Mouse (Mus musculus): ENCODE results near the gene Hoxc10. TPM values are rescaled to one million over a fixed set of nuclear protein-coding genes. Genes with fewer than 3 reads are reported as not detected.

Hoxc10 gene
- polyA plus RNA-seq, 1 experiment from 2014 or later = not detected

- Histone ChIP-seq H3K4me3 (ENCODE audit: low read depth, low read length) (no peak overlapping the region), H3K4me1 (ENCODE audit: control insufficient read depth, insufficient read depth, low read length) (no peaks in the 10 kb centered on the region), H3K27me3 (replicated peaks; ENCODE audit: control insufficient read depth, insufficient read depth, low read length) (peaks cover 99% of the 10 kb centered on the region), H3K4me2 (ENCODE audit: low read depth, low read length) (no peak overlapping the region), H3K9me3 (ENCODE audit: control insufficient read depth, low read length) (no peaks in the 10 kb centered on the region), H3K36me3 (ENCODE audit: control insufficient read depth, insufficient read depth, low read length) (no peaks in the 10 kb centered on the region), H3K27ac (replicated peaks; ENCODE audit: low read depth, low read length) (no peak overlapping the region), H3K9ac (ENCODE audit: low read depth, low read length) (no peak overlapping the region)
- 4% methylated on average over 6 of the region's 6 CpGs for whole genome bisulfite sequencing
- DNase-seq (ENCODE audit: low spot score) (no peak), ATAC-seq (ENCODE audit: low read depth) (no peak)
These were observed 13.0 kb upstream of the Hoxc10 start for GRCm38 (mm10) chr15:102953561-102953960.

- DNase-seq (ENCODE audit: low spot score) (no peak), ATAC-seq (ENCODE audit: low read depth) (no peak)
- no peak within 1 kb of the TSS for H3K9ac ChIP-seq (ENCODE audit: low read depth, low read length)
- H3K9me3 ChIP-seq (ENCODE audit: control insufficient read depth, low read length) = no peaks in the 10 kb centered on the region
- no peak within 1 kb of the TSS for H3K27ac ChIP-seq (replicated peaks; ENCODE audit: low read depth, low read length)
- 1% methylated on average over 51 of the region's 57 CpGs for WGBS
- 0 out of 2 replicates have a peak within 1 kb of the TSS, but pooled peaks have one; percentile 10 for H3K4me3 ChIP-seq (ENCODE audit: low read depth, low read length)
- H3K27me3 ChIP-seq (replicated peaks; ENCODE audit: control insufficient read depth, insufficient read depth, low read length) = peaks cover 98% of the 10 kb centered on the region
- H3K4me2 ChIP-seq (ENCODE audit: low read depth, low read length) = no peak within 1 kb of the TSS
- no peaks in the 10 kb centered on the region for H3K4me1 ChIP-seq (ENCODE audit: control insufficient read depth, insufficient read depth, low read length)
- no peaks in the 10 kb centered on the region for H3K36me3 ChIP-seq (ENCODE audit: control insufficient read depth, insufficient read depth, low read length)
These were observed 12.2 kb upstream of the Hoxc10 start, which contains the start of gene Hoxc11 for GRCm38 (mm10) chr15:102954192-102955006. Hoxc11 (plus strand) TSS chr15:102954427.

- no peaks in the 10 kb centered on the region for H3K36me3 ChIP-seq (ENCODE audit: control insufficient read depth, insufficient read depth, low read length)
- DNase-seq (ENCODE audit: low spot score) (no peak), ATAC-seq (ENCODE audit: low read depth) (no peak)
- no peak overlapping the region for H3K4me2 ChIP-seq (ENCODE audit: low read depth, low read length)
- H3K4me3 ChIP-seq (ENCODE audit: low read depth, low read length) = 0 out of 2 replicates have a peak overlapping the region, but pooled peaks have one; percentile 10
- under 1% methylated on average over 26 of the region's 28 CpGs for WGBS
- no peak overlapping the region for H3K9ac ChIP-seq (ENCODE audit: low read depth, low read length)
- H3K27me3 ChIP-seq (replicated peaks; ENCODE audit: control insufficient read depth, insufficient read depth, low read length) = peaks cover 98% of the 10 kb centered on the region
- no peak overlapping the region for H3K27ac ChIP-seq (replicated peaks; ENCODE audit: low read depth, low read length)
- no peaks in the 10 kb centered on the region for H3K9me3 ChIP-seq (ENCODE audit: control insufficient read depth, low read length)
- H3K4me1 ChIP-seq (ENCODE audit: control insufficient read depth, insufficient read depth, low read length) = no peaks in the 10 kb centered on the region
These were observed 11.6 kb upstream of the Hoxc10 start for GRCm38 (mm10) chr15:102955007-102955382.

- 2% methylated on average over 31 of the region's 40 CpGs for WGBS
- H3K4me1 ChIP-seq (ENCODE audit: control insufficient read depth, insufficient read depth, low read length) = no peaks in the 10 kb centered on the region
These were observed 10.6 kb upstream of the Hoxc10 start for GRCm38 (mm10) chr15:102955833-102956640.

GRCm38 (mm10) chr15:102956906-102957305 lies 9.7 kb upstream of the Hoxc10 start:
- Histone ChIP-seq H3K27me3 (replicated peaks; ENCODE audit: control insufficient read depth, insufficient read depth, low read length) (peaks cover 98% of the 10 kb centered on the region), H3K4me1 (ENCODE audit: control insufficient read depth, insufficient read depth, low read length) (no peaks in the 10 kb centered on the region), H3K9me3 (ENCODE audit: control insufficient read depth, low read length) (no peaks in the 10 kb centered on the region), H3K36me3 (ENCODE audit: control insufficient read depth, insufficient read depth, low read length) (no peaks in the 10 kb centered on the region), H3K27ac (replicated peaks; ENCODE audit: low read depth, low read length) (no peak overlapping the region), H3K9ac (ENCODE audit: low read depth, low read length) (no peak overlapping the region), H3K4me3 (ENCODE audit: low read depth, low read length) (no peak overlapping the region), H3K4me2 (ENCODE audit: low read depth, low read length) (no peak overlapping the region)
- no peak for ATAC-seq (ENCODE audit: low read depth)
- 1% methylated on average over 12 of the region's 12 CpGs for WGBS
- no peak for DNase-seq (ENCODE audit: low spot score)

More at GRCm38 (mm10) chr15:102955833-102956640, 10.6 kb upstream of the Hoxc10 start:
- Histone ChIP-seq H3K36me3 (ENCODE audit: control insufficient read depth, insufficient read depth, low read length) (no peaks in the 10 kb centered on the region), H3K4me2 (ENCODE audit: low read depth, low read length) (no peak overlapping the region), H3K9ac (ENCODE audit: low read depth, low read length) (no peak overlapping the region), H3K27ac (replicated peaks; ENCODE audit: low read depth, low read length) (no peak overlapping the region), H3K9me3 (ENCODE audit: control insufficient read depth, low read length) (no peaks in the 10 kb centered on the region), H3K27me3 (replicated peaks; ENCODE audit: control insufficient read depth, insufficient read depth, low read length) (peaks cover 98% of the 10 kb centered on the region), H3K4me3 (ENCODE audit: low read depth, low read length) (no peak overlapping the region)
- ATAC-seq (ENCODE audit: low read depth) (no peak), DNase-seq (ENCODE audit: low spot score) (no peak)

GRCm38 (mm10) chr15:102959663-102960191 lies 6.9 kb upstream of the Hoxc10 start:
- DNase-seq (ENCODE audit: low spot score) (no peak), ATAC-seq (ENCODE audit: low read depth) (no peak)
- H3K4me2 ChIP-seq (ENCODE audit: low read depth, low read length) = no peak overlapping the region
- no peaks in the 10 kb centered on the region for H3K9me3 ChIP-seq (ENCODE audit: control insufficient read depth, low read length)
- H3K27me3 ChIP-seq (replicated peaks; ENCODE audit: control insufficient read depth, insufficient read depth, low read length) = peaks cover 98% of the 10 kb centered on the region
- no peaks in the 10 kb centered on the region for H3K4me1 ChIP-seq (ENCODE audit: control insufficient read depth, insufficient read depth, low read length)
- no peaks in the 10 kb centered on the region for H3K36me3 ChIP-seq (ENCODE audit: control insufficient read depth, insufficient read depth, low read length)
- under 1% methylated on average over 13 of the region's 13 CpGs for WGBS
- no peak overlapping the region for H3K4me3 ChIP-seq (ENCODE audit: low read depth, low read length)
- no peak overlapping the region for H3K9ac ChIP-seq (ENCODE audit: low read depth, low read length)
- H3K27ac ChIP-seq (replicated peaks; ENCODE audit: low read depth, low read length) = no peak overlapping the region

GRCm38 (mm10) chr15:102961728-102962127 lies 4.9 kb upstream of the Hoxc10 start:
- Histone ChIP-seq H3K4me3 (ENCODE audit: low read depth, low read length) (no peak overlapping the region), H3K9ac (ENCODE audit: low read depth, low read length) (no peak overlapping the region), H3K4me2 (ENCODE audit: low read depth, low read length) (no peak overlapping the region), H3K9me3 (ENCODE audit: control insufficient read depth, low read length) (no peaks in the 10 kb centered on the region), H3K36me3 (ENCODE audit: control insufficient read depth, insufficient read depth, low read length) (no peaks in the 10 kb centered on the region), H3K4me1 (ENCODE audit: control insufficient read depth, insufficient read depth, low read length) (no peaks in the 10 kb centered on the region), H3K27me3 (replicated peaks; ENCODE audit: control insufficient read depth, insufficient read depth, low read length) (peaks cover 98% of the 10 kb centered on the region), H3K27ac (replicated peaks; ENCODE audit: low read depth, low read length) (no peak overlapping the region)
- WGBS = 6% methylated on average over 6 of the region's 6 CpGs
- DNase-seq (ENCODE audit: low spot score) (no peak), ATAC-seq (ENCODE audit: low read depth) (no peak)

- Histone ChIP-seq H3K27ac (replicated peaks; ENCODE audit: low read depth, low read length) (no peak overlapping the region), H3K27me3 (replicated peaks; ENCODE audit: control insufficient read depth, insufficient read depth, low read length) (peaks cover 98% of the 10 kb centered on the region), H3K4me3 (ENCODE audit: low read depth, low read length) (no peak overlapping the region), H3K4me1 (ENCODE audit: control insufficient read depth, insufficient read depth, low read length) (no peaks in the 10 kb centered on the region), H3K4me2 (ENCODE audit: low read depth, low read length) (no peak overlapping the region), H3K9me3 (ENCODE audit: control insufficient read depth, low read length) (no peaks in the 10 kb centered on the region), H3K36me3 (ENCODE audit: control insufficient read depth, insufficient read depth, low read length) (no peaks in the 10 kb centered on the region), H3K9ac (ENCODE audit: low read depth, low read length) (no peak overlapping the region)
- ATAC-seq (ENCODE audit: low read depth) (no peak), DNase-seq (ENCODE audit: low spot score) (no peak)
- WGBS = 2% methylated on average over 13 of the region's 13 CpGs
These were observed 4.1 kb upstream of the Hoxc10 start for GRCm38 (mm10) chr15:102962492-102962891.

Measured in embryonic facial prominence, embryonic 14.5 days (tissue).